Comparison of ENCODE assay signal across 8 mouse cellular contexts in the genomic region with DNA sequence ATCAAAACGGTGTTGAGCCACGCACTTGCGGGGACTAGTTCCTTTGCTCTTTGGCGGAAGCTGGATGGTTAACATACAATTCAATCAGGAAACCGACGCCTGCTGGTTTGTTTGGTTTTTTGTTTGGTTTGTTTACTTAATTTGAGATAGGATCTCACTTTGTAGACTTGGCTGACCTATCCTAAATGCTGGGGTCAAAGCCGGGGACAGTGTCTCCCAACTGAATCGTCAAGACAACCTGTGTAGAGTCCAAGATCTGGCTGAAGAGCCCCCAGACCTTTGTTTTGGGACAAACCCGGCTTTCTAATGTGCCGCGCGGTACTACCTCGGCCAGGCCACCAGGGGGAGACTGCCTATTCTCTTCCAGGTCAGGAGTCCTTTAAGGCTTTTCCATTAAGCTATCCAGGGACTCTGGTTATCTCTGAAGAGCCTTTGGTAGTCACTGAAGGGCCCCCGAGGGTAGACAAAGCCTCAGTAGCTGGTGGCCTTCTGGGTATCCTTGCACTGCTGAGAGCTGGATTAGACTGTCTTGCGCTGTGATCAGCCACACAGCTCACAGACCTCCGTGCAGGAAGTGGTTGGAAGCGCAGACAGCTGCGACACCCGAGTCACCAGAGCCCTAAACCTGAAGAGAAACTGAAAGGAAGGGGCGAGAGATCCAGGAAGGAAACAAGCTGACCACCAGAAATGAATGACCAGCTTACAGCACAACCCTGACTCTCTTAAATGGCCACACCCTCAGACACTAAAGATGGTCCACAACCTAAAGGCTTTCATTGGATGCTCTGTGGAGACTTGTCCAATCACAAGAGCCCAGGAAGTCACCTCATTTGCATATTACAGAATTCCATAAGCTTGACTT. TPM values are rescaled to one million over a fixed set of nuclear protein-coding genes. Genes with fewer than 3 reads are reported as not detected.
A peak's percentile ranks its signal among the peaks of the same experiment; 100 is the strongest.
DNase-seq lines count a peak whose midpoint lies in the region; ATAC-seq and TF ChIP-seq lines count a peak whose summit lies in the region.

No protein-coding gene starts in this region.

- peaks cover 23 to 28% of the 10 kb centered on the region in 2 experiments for H3K36me3 ChIP-seq in CH12.LX (replicated peaks in 1 of 2; ENCODE audit: control insufficient read depth in 1 of 2, insufficient read depth in 1 of 2, low read length in 1 of 2)
- peaks cover 22% of the 10 kb centered on the region for H3K36me3 ChIP-seq in embryonic facial prominence, embryonic 10.5 days (replicated peaks)
- H3K36me3 ChIP-seq in heart, embryonic 14.5 days (ENCODE audit: control insufficient read depth, insufficient read depth, low read length) = peaks cover 23% of the 10 kb centered on the region
- H3K36me3 ChIP-seq in kidney, postnatal 0 days (ENCODE audit: insufficient read depth, low read length) = peaks cover 13% of the 10 kb centered on the region

- TF ChIP-seq POLR2A in CH12.LX (IDR thresholded peaks at IDR 0.05; ENCODE audit: low read depth, low read length) = peak; percentile 63; the same call in 1 of the 2 replicates

- 36% methylated on average over 20 of the region's 20 CpGs for WGBS in embryonic facial prominence, embryonic 10.5 days
- 24% methylated on average over 20 of the region's 20 CpGs for WGBS in heart, embryonic 14.5 days
- WGBS in kidney, postnatal 0 days = 29% methylated on average over 20 of the region's 20 CpGs

- peak; percentile 66; the same call in 1 of the 2 replicates for ATAC-seq in heart, embryonic 14.5 days (ENCODE audit: insufficient number of reproducible peaks, insufficient read depth, low FRiP score, low read depth)
- ATAC-seq in kidney, postnatal 0 days (replicated peaks; ENCODE audit: low FRiP score, low read depth) = peak; percentile 71

- peak; percentile 78 for DNase-seq in CH12.LX (ENCODE audit: extremely low read depth)
- peak; percentile 64 for DNase-seq in ZHBTc4 (ENCODE audit: low read depth, low spot score)
- DNase-seq in embryonic facial prominence, embryonic 10.5 days (ENCODE audit: low spot score) = peak; percentile 82
- DNase-seq in kidney, postnatal 0 days (ENCODE audit: low spot score) = peak; percentile 88
- DNase-seq in lung, postnatal 10 days = peak; percentile 74
- peak; percentile 59 for DNase-seq in retina, embryonic 14.5 days (ENCODE audit: low spot score)
- DNase-seq in frontal cortex, adult 2 months (ENCODE audit: extremely low spot score in 1 of 2, low spot score in 1 of 2) = no peak

- H3K9me3 ChIP-seq in CH12.LX (replicated peaks; ENCODE audit: low read length) = no peaks in the 10 kb centered on the region
- no peaks in the 10 kb centered on the region for H3K9me3 ChIP-seq in embryonic facial prominence, embryonic 10.5 days
- H3K9me3 ChIP-seq in heart, embryonic 14.5 days (ENCODE audit: control insufficient read depth, low read length) = no peaks in the 10 kb centered on the region
- H3K9me3 ChIP-seq in kidney, postnatal 0 days (replicated peaks; ENCODE audit: low read length) = no peaks in the 10 kb centered on the region

- H3K4me2 ChIP-seq in CH12.LX (ENCODE audit: insufficient read depth, low read depth, poor library complexity, severe bottlenecking) = peak overlapping the region; percentile 90
- peak overlapping the region; percentile 57 for H3K4me2 ChIP-seq in heart, embryonic 14.5 days (ENCODE audit: low read length)
- peak overlapping the region; percentile 49 for H3K4me2 ChIP-seq in kidney, postnatal 0 days (ENCODE audit: low read length)

- in situ Hi-C loops in CH12.LX (cut with MboI; ENCODE audit: low pct_ligation_motif_present, low pct_unique_long_range_greater_than_20kb, low sequenced_read_pairs) = no loop called here

- TF ChIP-seq EP300 in CH12.LX (IDR thresholded peaks at IDR 0.05; ENCODE audit: low read length) = no peak

- H3K79me2 ChIP-seq in CH12.LX (replicated peaks; ENCODE audit: control insufficient read depth, extremely low read depth, insufficient read depth, poor library complexity, severe bottlenecking) = no peaks in the 10 kb centered on the region

- dilution Hi-C loops in CH12.LX (cut with MboI; ENCODE audit: extremely low pct_ligation_motif_present, extremely low pct_unique_long_range_greater_than_20kb, low sequenced_read_pairs) = no loop called here

- H3K4me1 ChIP-seq in CH12.LX (ENCODE audit: control insufficient read depth in 1 of 2, insufficient read depth in 2 of 2) = peaks cover 0 to 6% of the 10 kb centered on the region in 2 experiments; a peak in 3 of 4 replicates
- peaks cover 11% of the 10 kb centered on the region for H3K4me1 ChIP-seq in embryonic facial prominence, embryonic 10.5 days
- peaks cover 3 to 4% of the 10 kb centered on the region in 2 experiments; a peak in 2 of 4 replicates for H3K4me1 ChIP-seq in heart, embryonic 14.5 days (ENCODE audit: control insufficient read depth in 2 of 2, insufficient read depth in 2 of 2, low read length in 2 of 2)
- H3K4me1 ChIP-seq in kidney, postnatal 0 days (replicated peaks; ENCODE audit: insufficient read depth, low read length) = 0 out of 2 replicates have a peak, but pooled peaks cover 6% of the 10 kb centered on the region

- H3K4me3 ChIP-seq in CH12.LX (replicated peaks in 1 of 3; ENCODE audit: low read depth in 2 of 3, low read length in 2 of 3, poor library complexity in 1 of 3) = peak overlapping the region; percentile 42 to 57 (median 53)
- H3K4me3 ChIP-seq in embryonic facial prominence, embryonic 10.5 days = peak overlapping the region; percentile 37
- H3K4me3 ChIP-seq in heart, embryonic 14.5 days (ENCODE audit: control insufficient read depth in 1 of 2, insufficient read depth in 1 of 2, low read depth in 1 of 2, low read length in 2 of 2) = peak overlapping the region; percentile 17 to 26
- H3K4me3 ChIP-seq in kidney, postnatal 0 days (replicated peaks; ENCODE audit: low read depth, low read length) = peak overlapping the region; percentile 13; the same call in 1 of the 2 replicates

- peak overlapping the region; percentile 26 for H3K9ac ChIP-seq in CH12.LX (ENCODE audit: insufficient read depth, low read depth)
- H3K9ac ChIP-seq in heart, embryonic 14.5 days (ENCODE audit: low read length) = peak overlapping the region; percentile 45; the same call in 1 of the 2 replicates
- peak overlapping the region; percentile 29; the same call in 1 of the 2 replicates for H3K9ac ChIP-seq in kidney, postnatal 0 days (ENCODE audit: low read depth, low read length)

- H3K27ac ChIP-seq in CH12.LX (ENCODE audit: insufficient read depth, low read depth) = peak overlapping the region; percentile 64
- H3K27ac ChIP-seq in embryonic facial prominence, embryonic 10.5 days (replicated peaks) = peak overlapping the region; percentile 66
- H3K27ac ChIP-seq in heart, embryonic 14.5 days (replicated peaks in 1 of 2; ENCODE audit: control insufficient read depth in 1 of 2, insufficient read depth in 1 of 2, low read depth in 2 of 2, low read length in 2 of 2) = peak overlapping the region; percentile 15 to 48; a peak in 3 of 4 replicates
- H3K27ac ChIP-seq in kidney, postnatal 0 days = peak overlapping the region; percentile 78

- TF ChIP-seq CTCF in CH12.LX (conservative IDR thresholded peaks at IDR 0.05 in 1 of 2, IDR thresholded peaks at IDR 0.05 in 1 of 2; ENCODE audit: low read depth in 2 of 2, low read length in 2 of 2) = peak; percentile 85 to 94
- peak; percentile 89 for TF ChIP-seq CTCF in kidney, postnatal 0 days (IDR thresholded peaks at IDR 0.05; ENCODE audit: low read depth)

- TF ChIP-seq RAD21 in CH12.LX (IDR thresholded peaks at IDR 0.05; ENCODE audit: low read depth, low read length) = peak; percentile 63

- H3K27me3 ChIP-seq in CH12.LX (replicated peaks) = peaks cover 16% of the 10 kb centered on the region
- no peaks in the 10 kb centered on the region for H3K27me3 ChIP-seq in embryonic facial prominence, embryonic 10.5 days (replicated peaks; ENCODE audit: low read depth, poor library complexity, severe bottlenecking)
- no peaks in the 10 kb centered on the region for H3K27me3 ChIP-seq in heart, embryonic 14.5 days (ENCODE audit: control insufficient read depth, insufficient read depth, low read length)
- H3K27me3 ChIP-seq in kidney, postnatal 0 days (ENCODE audit: insufficient read depth, low read length) = no peaks in the 10 kb centered on the region

RNA-seq across cellular contexts. Expression of a gene that starts 10.3 kb away (rescaled TPM):
- total RNA-seq in CH12.LX (2012; rRNA removed) = not detected in 2 replicates
- not detected in 2 replicates for total RNA-seq in CH12.LX (2014; rRNA removed)
- polyA plus RNA-seq in CH12.LX (2012; ENCODE audit: insufficient read length, low read depth) = not detected in 2 replicates
- not detected in 2 replicates for polyA plus RNA-seq in embryonic facial prominence, embryonic 10.5 days (2016; fragmentation: Nextera tagmentation; extraction: Ambion mirVana)
- 0.07 TPM in 1 of 2 replicates, not detected in the other for polyA plus RNA-seq in heart, embryonic 14.5 days (2014; fragmentation: Nextera tagmentation; extraction: Ambion mirVana)
- polyA plus RNA-seq in kidney, postnatal 0 days (2015; fragmentation: Nextera tagmentation; extraction: Ambion mirVana) = 0.16 TPM in 1 of 2 replicates, not detected in the other
- 0.19 and 0.26 TPM in 2 replicates for polyA plus RNA-seq in frontal cortex, adult 2 months (2012; rRNA removed)

RNA-seq across cellular contexts. Expression of a gene that starts 10.7 kb away (rescaled TPM):
- 185 and 230 TPM in 2 replicates for total RNA-seq in CH12.LX (2012; rRNA removed)
- total RNA-seq in CH12.LX (2014; rRNA removed) = 175 and 188 TPM in 2 replicates
- polyA plus RNA-seq in CH12.LX (2012; ENCODE audit: insufficient read length, low read depth) = 181 and 195 TPM in 2 replicates
- polyA plus RNA-seq in embryonic facial prominence, embryonic 10.5 days (2016; fragmentation: Nextera tagmentation; extraction: Ambion mirVana) = 255 and 258 TPM in 2 replicates
- polyA plus RNA-seq in heart, embryonic 14.5 days (2014; fragmentation: Nextera tagmentation; extraction: Ambion mirVana) = 208 and 213 TPM in 2 replicates
- polyA plus RNA-seq in kidney, postnatal 0 days (2015; fragmentation: Nextera tagmentation; extraction: Ambion mirVana) = 238 and 249 TPM in 2 replicates
- 554 and 589 TPM in 2 replicates for polyA plus RNA-seq in frontal cortex, adult 2 months (2012; rRNA removed)

RNA-seq across cellular contexts. Expression of a gene that starts 20.7 kb away (rescaled TPM):
- total RNA-seq in CH12.LX (2012; rRNA removed) (0.34 TPM in 1 of 2 replicates, not detected in the other), CH12.LX (2014; rRNA removed) (not detected in 2 replicates)
- not detected in 2 replicates for polyA plus RNA-seq in CH12.LX (2012; ENCODE audit: insufficient read length, low read depth)
- 23.0 and 25.0 TPM in 2 replicates for polyA plus RNA-seq in embryonic facial prominence, embryonic 10.5 days (2016; fragmentation: Nextera tagmentation; extraction: Ambion mirVana)
- polyA plus RNA-seq in heart, embryonic 14.5 days (2014; fragmentation: Nextera tagmentation; extraction: Ambion mirVana) = 8.9 and 16.0 TPM in 2 replicates
- 43.9 and 45.8 TPM in 2 replicates for polyA plus RNA-seq in kidney, postnatal 0 days (2015; fragmentation: Nextera tagmentation; extraction: Ambion mirVana)
- 174 and 184 TPM in 2 replicates for polyA plus RNA-seq in frontal cortex, adult 2 months (2012; rRNA removed)

RNA-seq across cellular contexts. Expression of a gene that starts 24.0 kb away (rescaled TPM):
- total RNA-seq in CH12.LX (2012; rRNA removed) = 5.7 and 7.0 TPM in 2 replicates
- 6.2 and 6.8 TPM in 2 replicates for total RNA-seq in CH12.LX (2014; rRNA removed)
- 5.8 and 6.7 TPM in 2 replicates for polyA plus RNA-seq in CH12.LX (2012; ENCODE audit: insufficient read length, low read depth)
- polyA plus RNA-seq in embryonic facial prominence, embryonic 10.5 days (2016; fragmentation: Nextera tagmentation; extraction: Ambion mirVana) = 5.7 and 6.3 TPM in 2 replicates
- 5.3 and 6.0 TPM in 2 replicates for polyA plus RNA-seq in heart, embryonic 14.5 days (2014; fragmentation: Nextera tagmentation; extraction: Ambion mirVana)
- polyA plus RNA-seq in kidney, postnatal 0 days (2015; fragmentation: Nextera tagmentation; extraction: Ambion mirVana) = 3.8 and 4.3 TPM in 2 replicates
- polyA plus RNA-seq in frontal cortex, adult 2 months (2012; rRNA removed) = 6.3 and 6.4 TPM in 2 replicates

RNA-seq across cellular contexts. Expression of a gene that starts 26.5 kb away (rescaled TPM):
- total RNA-seq in CH12.LX (2012; rRNA removed) = 97.2 and 125 TPM in 2 replicates
- total RNA-seq in CH12.LX (2014; rRNA removed) = 4.4 and 6.1 TPM in 2 replicates
- polyA plus RNA-seq in CH12.LX (2012; ENCODE audit: insufficient read length, low read depth) = 0.79 and 1.2 TPM in 2 replicates
- polyA plus RNA-seq in embryonic facial prominence, embryonic 10.5 days (2016; fragmentation: Nextera tagmentation; extraction: Ambion mirVana) = 17.8 and 19.0 TPM in 2 replicates
- 34.0 and 40.8 TPM in 2 replicates for polyA plus RNA-seq in heart, embryonic 14.5 days (2014; fragmentation: Nextera tagmentation; extraction: Ambion mirVana)
- 40.9 and 41.2 TPM in 2 replicates for polyA plus RNA-seq in kidney, postnatal 0 days (2015; fragmentation: Nextera tagmentation; extraction: Ambion mirVana)
- 54.3 and 57.7 TPM in 2 replicates for polyA plus RNA-seq in frontal cortex, adult 2 months (2012; rRNA removed)

Comparison
In these comparisons a context has a peak if more than half of its experiments do, and no peak if none do; other contexts are left out.
1. DNase-seq: peak in CH12.LX (single experiment), ZHBTc4 (single experiment), embryonic facial prominence, embryonic 10.5 days (single experiment), kidney, postnatal 0 days (single experiment), lung, postnatal 10 days (single experiment) and retina, embryonic 14.5 days (single experiment); none in frontal cortex, adult 2 months (0 of 2).
2. Peak in every context shown above with its lines, with median percentiles within 50 percentile points of each other: H3K27ac ChIP-seq, H3K4me2 ChIP-seq, H3K4me3 ChIP-seq and H3K9ac ChIP-seq.